Mouse (Mus musculus) kidney, postnatal 0 days (tissue): ENCODE measurements around the gene Mtfr2. TPM values are rescaled to one million over a fixed set of nuclear protein-coding genes. Genes with fewer than 3 reads are reported as not detected.

Experiments used
- ATAC-seq: fragments of 200-750 bp; cut with Nextera tagmentation; replicated peaks from 2 replicates; pipeline ENCODE4 v1.8.0; 2017; ENCODE audit warnings: low read depth, moderate number of reproducible peaks, moderate TSS enrichment, moderate library complexity; ENCODE audit not compliant: low FRiP score
- DNase-seq: peaks from one replicate; pipeline ENCODE4 v3.0.0-alpha.2; 2016; ENCODE audit warnings: low spot score
- H3K27ac ChIP-seq: fragments of 300-500 bp; sonication (generic); 2 replicates; pipeline ENCODE4 v1.5.1; 2014; ENCODE audit warnings: mild to moderate bottlenecking
- H3K27me3 ChIP-seq: fragments of 300-500 bp; sonication (generic); 2 replicates; pipeline ENCODE4 v1.6.1; 2014; ENCODE audit warnings: low read length, mixed read lengths; ENCODE audit not compliant: insufficient read depth
- H3K36me3 ChIP-seq: fragments of 300-500 bp; sonication (generic); 2 replicates; pipeline ENCODE4 v1.6.1; 2014; ENCODE audit warnings: low read length, mixed read lengths; ENCODE audit not compliant: insufficient read depth
- H3K4me1 ChIP-seq: fragments of 300-500 bp; sonication (generic); replicated peaks from 2 replicates; pipeline ENCODE4 v1.6.1; 2014; ENCODE audit warnings: antibody characterized with exemption, low read length, mixed read lengths; ENCODE audit not compliant: insufficient read depth
- H3K4me2 ChIP-seq: fragments of 300-500 bp; sonication (generic); 2 replicates; pipeline ENCODE4 v1.6.1; 2014; ENCODE audit warnings: mild to moderate bottlenecking, low read length, moderate library complexity, mixed read lengths
- H3K4me3 ChIP-seq: fragments of 300-500 bp; sonication (generic); replicated peaks from 2 replicates; pipeline ENCODE4 v1.5.1; 2014; ENCODE audit warnings: low read depth, low read length
- H3K9ac ChIP-seq: fragments of 300-500 bp; sonication (generic); 2 replicates; pipeline ENCODE4 v1.6.1; 2014; ENCODE audit warnings: low read depth, low read length
- H3K9me3 ChIP-seq: fragments of 300-500 bp; sonication (generic); replicated peaks from 2 replicates; pipeline ENCODE4 v1.6.1; 2016; ENCODE audit warnings: low read length, inconsistent platforms, mixed read lengths
- CTCF ChIP-seq: IDR thresholded peaks from 2 replicates; pipeline ENCODE4 v1.5.1; 2016; ENCODE audit warnings: antibody characterized with exemption, low read depth, mild to moderate bottlenecking, moderate library complexity
- WGBS: fragments of 180-500 bp; shearing (Covaris S2); extraction: QIAGEN DNeasy Blood & Tissue Kit; methylation state at CpG from one replicate; pipeline ENCODE4 v1.1.7; 2014; 5-methylcytosine and 5-hydroxymethylcytosine counted together
- polyA plus RNA-seq: library from polyadenylated mRNA; unstranded; fragments of >200 nt; fragmentation: Nextera tagmentation; extraction: Ambion mirVana; gene quantifications from 2 replicates; pipeline ENCODE4 v1.2.1, GENCODE M21; 2015

Gene Mtfr2
- polyA plus RNA-seq, 1 experiment from 2014 or later, result 1.0 TPM

- no peak for TF ChIP-seq CTCF
- H3K36me3 ChIP-seq, result no peaks in the 10 kb centered on the region
- H3K4me2 ChIP-seq, result no peak overlapping the region
- H3K27ac ChIP-seq, result no peak overlapping the region
- DNase-seq (peak; percentile 12), ATAC-seq (no peak)
- no peak overlapping the region for H3K9ac ChIP-seq
- H3K9me3 ChIP-seq, result no peaks in the 10 kb centered on the region
- no peaks in the 10 kb centered on the region for H3K27me3 ChIP-seq
- H3K4me1 ChIP-seq, result no peaks in the 10 kb centered on the region
- WGBS, result 47% methylated on average over 5 of the region's 5 CpGs
- H3K4me3 ChIP-seq, result no peak overlapping the region
These were observed 47.2 kb downstream of the Mtfr2 start for GRCm38 (mm10) chr10:20394815-20395214.

GRCm38 (mm10) chr10:20395778-20396177 lies 48.2 kb downstream of the Mtfr2 start:
- no peak overlapping the region for H3K4me3 ChIP-seq
- H3K36me3 ChIP-seq, result no peaks in the 10 kb centered on the region
- no peaks in the 10 kb centered on the region for H3K4me1 ChIP-seq
- H3K9ac ChIP-seq, result no peak overlapping the region
- no peaks in the 10 kb centered on the region for H3K9me3 ChIP-seq
- no peak for TF ChIP-seq CTCF
- no peak overlapping the region for H3K4me2 ChIP-seq
- ATAC-seq, result no peak
- no peak for DNase-seq
- no peaks in the 10 kb centered on the region for H3K27me3 ChIP-seq
- no peak overlapping the region for H3K27ac ChIP-seq
- 96% methylated on average over 3 of the region's 3 CpGs for WGBS

GRCm38 (mm10) chr10:20398224-20398623 lies 50.7 kb downstream of the Mtfr2 start:
- no peak for TF ChIP-seq CTCF
- Histone ChIP-seq H3K9me3 (no peaks in the 10 kb centered on the region), H3K4me1 (no peaks in the 10 kb centered on the region), H3K27ac (no peak overlapping the region), H3K9ac (no peak overlapping the region), H3K36me3 (no peaks in the 10 kb centered on the region), H3K4me2 (no peak overlapping the region), H3K27me3 (no peaks in the 10 kb centered on the region), H3K4me3 (no peak overlapping the region)
- 68% methylated on average over 6 of the region's 6 CpGs for WGBS
- ATAC-seq (no peak), DNase-seq (no peak)

GRCm38 (mm10) chr10:20398641-20399390 lies 51.2 kb downstream of the Mtfr2 start:
- H3K4me2 ChIP-seq, result no peak overlapping the region

GRCm38 (mm10) chr10:20400406-20400805 lies 52.8 kb downstream of the Mtfr2 start:
- H3K9ac ChIP-seq, result no peak overlapping the region
- H3K27me3 ChIP-seq, result no peaks in the 10 kb centered on the region
- no peak overlapping the region for H3K4me3 ChIP-seq
- no peak overlapping the region for H3K27ac ChIP-seq
- WGBS, result 82% methylated on average over 14 of the region's 15 CpGs
- DNase-seq (no peak), ATAC-seq (no peak)
- H3K9me3 ChIP-seq, result no peaks in the 10 kb centered on the region
- H3K36me3 ChIP-seq, result no peaks in the 10 kb centered on the region
- TF ChIP-seq CTCF, result no peak
- H3K4me2 ChIP-seq, result no peak overlapping the region
- no peaks in the 10 kb centered on the region for H3K4me1 ChIP-seq

More at GRCm38 (mm10) chr10:20398641-20399390, 51.2 kb downstream of the Mtfr2 start:
- DNase-seq (peak; percentile 17), ATAC-seq (no peak)
- H3K9ac ChIP-seq, result no peak overlapping the region
- TF ChIP-seq CTCF, result no peak
- no peaks in the 10 kb centered on the region for H3K9me3 ChIP-seq
- WGBS, result 46% methylated on average over 12 of the region's 12 CpGs
- H3K27ac ChIP-seq, result no peak overlapping the region
- H3K4me1 ChIP-seq, result no peaks in the 10 kb centered on the region
- no peak overlapping the region for H3K4me3 ChIP-seq
- H3K27me3 ChIP-seq, result no peaks in the 10 kb centered on the region
- no peaks in the 10 kb centered on the region for H3K36me3 ChIP-seq

GRCm38 (mm10) chr10:20402941-20403340 lies 55.4 kb downstream of the Mtfr2 start:
- Histone ChIP-seq H3K27me3 (no peaks in the 10 kb centered on the region), H3K4me2 (no peak overlapping the region), H3K9ac (no peak overlapping the region), H3K4me1 (no peaks in the 10 kb centered on the region), H3K9me3 (no peaks in the 10 kb centered on the region), H3K4me3 (no peak overlapping the region), H3K36me3 (no peaks in the 10 kb centered on the region), H3K27ac (no peak overlapping the region)
- ATAC-seq, result no peak
- 78% methylated on average over 5 of the region's 5 CpGs for WGBS
- no peak for DNase-seq
- no peak for TF ChIP-seq CTCF
